Mouse (Mus musculus): ENCODE data around the gene Tbc1d24. TPM values are rescaled to one million over a fixed set of nuclear protein-coding genes. Genes with fewer than 3 reads are reported as not detected.
"Not testable (repeated sequence)": the region's sequence is repeated elsewhere in the genome, so short reads cannot be mapped to it uniquely, and the experiment has no call there.

The Tbc1d24 gene
- total RNA-seq, 2 experiments from 2014 or later = 8.4 to 9.4 TPM

GRCm38 (mm10) chr17:24156394-24156793 is 49.0 kb downstream of the Tbc1d24 start:
- no peak for DNase-seq
- intact Hi-C loops (cut with DNase I) = no loop called here

GRCm38 (mm10) chr17:24155742-24156141 is 49.6 kb downstream of the Tbc1d24 start:
- intact Hi-C loops (cut with DNase I) = no loop called here
- DNase-seq = no peak

GRCm38 (mm10) chr17:24154463-24154862 is 50.9 kb downstream of the Tbc1d24 start:
- DNase-seq = no peak
- intact Hi-C loops (cut with DNase I) = loop anchor here (5.0 kb wide), 1 partner anchor 238 kb away; no protein-coding TSS in a partner anchor

GRCm38 (mm10) chr17:24151890-24152563 is 53.3 kb downstream of the Tbc1d24 start:
- DNase-seq = peak; percentile 75 to 79
- intact Hi-C loops (cut with DNase I) = loop anchor here (5.0 kb wide), 1 partner anchor 240 kb away; no protein-coding TSS in a partner anchor

- intact Hi-C loops (cut with DNase I) = loop anchor here (5.0 kb wide), 1 partner anchor 241 kb away; no protein-coding TSS in a partner anchor
Observed at GRCm38 (mm10) chr17:24151382-24151781, 54.0 kb downstream of the Tbc1d24 start.

GRCm38 (mm10) chr17:24150824-24151223 is 54.5 kb downstream of the Tbc1d24 start, which contains the start of gene Pdpk1:
TSS of gene Pdpk1 (minus strand) at chr17:24150924.
- no peak for DNase-seq
- intact Hi-C loops (cut with DNase I) = loop anchor here (5.0 kb wide), 1 partner anchor 241 kb away; no protein-coding TSS in a partner anchor

More at GRCm38 (mm10) chr17:24151382-24151781, 54.0 kb downstream of the Tbc1d24 start:
- no peak for DNase-seq

- intact Hi-C loops (cut with DNase I) = no loop called here
- no peak for DNase-seq
Observed at GRCm38 (mm10) chr17:24149421-24149820, 55.9 kb downstream of the Tbc1d24 start.

- intact Hi-C loops (cut with DNase I) = no loop called here
Observed at GRCm38 (mm10) chr17:24142897-24143296, 62.5 kb downstream of the Tbc1d24 start.

GRCm38 (mm10) chr17:24141425-24141920 is 63.9 kb downstream of the Tbc1d24 start:
- peak; percentile 95 to 97 for DNase-seq
- intact Hi-C loops (cut with DNase I) = loop anchor here (2.0 kb wide), 1 partner anchor 69 kb away; the partner anchor contains the start of gene Kctd5

More at GRCm38 (mm10) chr17:24142897-24143296, 62.5 kb downstream of the Tbc1d24 start:
- DNase-seq = no peak

- DNase-seq = no peak
- intact Hi-C loops (cut with DNase I) = loop anchor here (2.0 kb wide), 1 partner anchor 68 kb away; the partner anchor contains the start of gene Kctd5
Observed at GRCm38 (mm10) chr17:24140845-24141424, 64.4 kb downstream of the Tbc1d24 start.

- no peak for DNase-seq
- intact Hi-C loops (cut with DNase I) = loop anchor here (2.0 kb wide), 1 partner anchor 67 kb away; the partner anchor contains the start of gene Kctd5
Observed at GRCm38 (mm10) chr17:24139968-24140367, 65.4 kb downstream of the Tbc1d24 start.

GRCm38 (mm10) chr17:24139256-24139655 is 66.1 kb downstream of the Tbc1d24 start:
- DNase-seq = no peak
- intact Hi-C loops (cut with DNase I) = no loop called here

GRCm38 (mm10) chr17:24137226-24137880 is 68.0 kb downstream of the Tbc1d24 start:
- DNase-seq = no peak
- intact Hi-C loops (cut with DNase I) = no loop called here

- DNase-seq = no peak
- intact Hi-C loops (cut with DNase I) = no loop called here
Observed at GRCm38 (mm10) chr17:24134062-24134461, 71.3 kb downstream of the Tbc1d24 start.

GRCm38 (mm10) chr17:24132919-24133318 is 72.4 kb downstream of the Tbc1d24 start:
- intact Hi-C loops (cut with DNase I); DNase-seq: not testable (repeated sequence)

GRCm38 (mm10) chr17:24131570-24131969 is 73.8 kb downstream of the Tbc1d24 start:
- intact Hi-C loops (cut with DNase I) = no loop called here
- no peak for DNase-seq

GRCm38 (mm10) chr17:24129246-24129645 is 76.1 kb downstream of the Tbc1d24 start:
- intact Hi-C loops (cut with DNase I); DNase-seq: not testable (repeated sequence)

GRCm38 (mm10) chr17:24127592-24127991 is 77.8 kb downstream of the Tbc1d24 start:
- DNase-seq = no peak
- intact Hi-C loops (cut with DNase I) = no loop called here

- intact Hi-C loops (cut with DNase I) = no loop called here
Observed at GRCm38 (mm10) chr17:24126801-24127200, 78.6 kb downstream of the Tbc1d24 start.

More at GRCm38 (mm10) chr17:24126801-24127200, 78.6 kb downstream of the Tbc1d24 start:
- no peak for DNase-seq
